Mouse (Mus musculus) neural tube, embryonic 14.5 days (tissue): ENCODE measurements at regions not wholly inside any gene's neighbourhood (a gene's known extent, or its start where the extent isn't known, plus 50 kb on each side); places are given as distances from the start of the nearest gene placed in this dataset.

Source experiments
- ATAC-seq: fragments of 200-750 bp; cut with Nextera tagmentation; 2 replicates; pipeline ENCODE4 v1.8.0; 2017; ENCODE audit warnings: low read depth, mild to moderate bottlenecking, moderate TSS enrichment, moderate library complexity
- H3K27ac ChIP-seq: fragments of 300-500 bp; sonication (generic); 2 replicates; pipeline ENCODE4 v1.5.1; 2014; ENCODE audit warnings: low read depth, mild to moderate bottlenecking, control low read depth, low read length, moderate library complexity, mixed read lengths
- H3K27me3 ChIP-seq: fragments of 300-500 bp; sonication (generic); 2 replicates; pipeline ENCODE4 v1.6.1; 2014; ENCODE audit warnings: low read length; ENCODE audit not compliant: control insufficient read depth, insufficient read depth
- H3K36me3 ChIP-seq: fragments of 300-500 bp; sonication (generic); 2 replicates; pipeline ENCODE4 v1.6.1; 2014; ENCODE audit warnings: low read length, mixed read lengths; ENCODE audit not compliant: control insufficient read depth, insufficient read depth
- H3K4me1 ChIP-seq: fragments of 300-500 bp; sonication (generic); 2 replicates; pipeline ENCODE4 v1.6.1; 2014; ENCODE audit warnings: low read length; ENCODE audit not compliant: control insufficient read depth, insufficient read depth
- H3K4me2 ChIP-seq: fragments of 300-500 bp; sonication (generic); 2 replicates; pipeline ENCODE4 v1.6.1; 2014; ENCODE audit warnings: mild to moderate bottlenecking, low read depth, low read length, control low read depth
- H3K4me3 ChIP-seq: fragments of 300-500 bp; sonication (generic); 2 replicates; pipeline ENCODE4 v1.5.1; 2014; ENCODE audit warnings: low read depth, low read length, control low read depth, mixed read lengths
- H3K9ac ChIP-seq: fragments of 300-500 bp; sonication (generic); replicated peaks from 2 replicates; pipeline ENCODE4 v1.6.1; 2014; ENCODE audit warnings: low read depth, mild to moderate bottlenecking, control low read depth, low read length, mixed read lengths
- H3K9me3 ChIP-seq: fragments of 300-500 bp; sonication (generic); 2 replicates; pipeline ENCODE4 v1.6.1; 2016; ENCODE audit warnings: low read length; ENCODE audit not compliant: control insufficient read depth
- WGBS: fragments of 180-500 bp; shearing (Covaris S2); extraction: QIAGEN DNeasy Blood & Tissue Kit; methylation state at CpG from one replicate; pipeline ENCODE4 v1.1.7; 2014; 5-methylcytosine and 5-hydroxymethylcytosine counted together

DNA sequence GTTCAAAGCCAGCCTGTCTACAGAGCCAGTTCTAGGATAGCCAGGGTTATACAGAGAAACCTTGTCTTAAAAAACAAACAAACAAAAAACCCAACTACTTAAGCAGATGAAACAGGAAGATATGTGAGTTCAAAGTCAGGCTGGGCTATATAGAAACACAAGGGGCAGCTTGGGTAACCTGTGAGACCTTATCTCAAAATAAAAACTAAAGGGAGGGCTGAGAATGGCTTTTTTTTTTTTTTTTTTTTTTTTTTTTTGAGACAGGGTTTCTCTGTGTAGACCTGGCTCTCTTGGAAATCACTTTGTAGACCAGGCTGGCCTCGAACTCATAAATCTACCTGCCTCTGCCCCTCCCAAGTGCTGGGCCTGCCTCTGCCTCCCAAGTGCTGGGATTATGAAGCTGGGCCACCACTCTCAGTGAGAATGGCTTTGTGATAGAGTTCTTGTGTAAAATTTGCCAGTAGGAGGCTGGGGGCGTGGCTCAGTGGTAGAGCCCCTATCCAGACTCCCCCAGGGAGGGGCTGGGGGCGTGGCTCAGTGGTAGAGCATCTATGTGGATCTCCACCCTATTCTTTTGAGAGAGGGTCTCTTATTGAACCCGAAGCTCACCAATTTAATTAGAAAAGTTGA is 59.0 kb upstream of the Cux1 start:
- H3K9ac ChIP-seq = no peak overlapping the region
- no peaks in the 10 kb centered on the region for H3K27me3 ChIP-seq
- no peaks in the 10 kb centered on the region for H3K9me3 ChIP-seq
- no peaks in the 10 kb centered on the region for H3K36me3 ChIP-seq
- WGBS = 64% methylated on average over 4 of the region's 4 CpGs
- no peak for ATAC-seq
- H3K4me3 ChIP-seq = no peak overlapping the region
- no peak overlapping the region for H3K27ac ChIP-seq
- no peak overlapping the region for H3K4me2 ChIP-seq
- H3K4me1 ChIP-seq = peaks cover 4% of the 10 kb centered on the region; the same call in 1 of the 2 replicates

DNA sequence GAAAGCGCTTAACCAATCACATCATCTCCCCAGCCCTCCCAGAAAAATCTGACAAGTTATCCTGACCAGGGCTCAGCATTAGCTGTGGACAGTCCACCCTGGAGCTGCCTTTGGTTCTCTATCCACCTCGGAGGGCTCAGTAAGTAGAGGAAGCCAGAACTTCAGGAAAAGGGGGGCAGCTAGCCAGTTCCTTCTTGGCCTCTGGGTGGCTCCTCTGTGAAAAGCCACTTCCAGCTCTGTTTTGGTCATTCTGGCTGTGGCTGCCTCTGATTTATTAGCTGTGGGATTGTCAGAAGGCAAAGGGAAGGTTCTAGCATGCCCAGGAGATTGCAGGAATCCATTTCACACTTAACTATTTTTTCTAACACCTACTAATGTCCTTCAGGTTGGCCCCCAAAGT is 59.6 kb upstream of the Cux1 start:
- Histone ChIP-seq H3K36me3 (no peaks in the 10 kb centered on the region), H3K9ac (no peak overlapping the region), H3K9me3 (no peaks in the 10 kb centered on the region), H3K4me2 (no peak overlapping the region), H3K4me3 (no peak overlapping the region), H3K4me1 (peaks cover 4% of the 10 kb centered on the region; the same call in 1 of the 2 replicates), H3K27ac (no peak overlapping the region), H3K27me3 (no peaks in the 10 kb centered on the region)
- WGBS = 90% methylated on average over 2 of the region's 2 CpGs
- ATAC-seq = no peak

DNA sequence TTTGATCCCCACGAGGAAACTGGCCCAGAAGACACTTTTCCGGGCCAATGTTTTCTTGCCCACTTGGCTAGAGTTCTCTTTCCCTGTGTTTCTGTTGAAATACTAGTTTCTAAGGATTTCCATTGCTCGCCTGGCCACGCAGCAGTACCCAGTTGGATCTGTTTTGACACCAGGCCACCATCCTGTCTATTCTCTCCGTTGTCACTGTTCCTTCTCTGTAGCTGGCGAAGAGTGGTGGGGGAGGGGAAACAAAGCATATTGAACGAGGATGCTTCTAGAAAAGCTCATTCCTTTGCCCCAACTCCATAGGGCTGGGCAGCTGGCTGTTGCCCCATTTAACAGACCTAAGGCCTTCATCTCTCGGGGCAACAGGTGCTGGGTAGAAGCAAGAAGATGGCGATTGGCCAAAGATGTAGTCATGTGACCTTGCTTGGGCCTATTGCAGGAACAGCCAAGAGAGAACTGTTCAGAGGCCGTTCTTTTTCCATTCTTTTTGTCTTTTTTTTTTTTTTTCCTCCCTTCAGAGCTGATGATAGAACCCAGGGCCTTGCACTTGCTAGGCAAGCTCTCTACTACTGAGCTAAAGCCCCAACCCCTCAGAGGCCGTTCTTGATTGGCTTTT is 60.5 kb upstream of the Cux1 start:
- H3K27me3 ChIP-seq = no peaks in the 10 kb centered on the region
- no peak overlapping the region for H3K4me2 ChIP-seq
- H3K9me3 ChIP-seq = no peaks in the 10 kb centered on the region
- no peak overlapping the region for H3K4me3 ChIP-seq
- no peaks in the 10 kb centered on the region for H3K36me3 ChIP-seq
- peaks cover 1% of the 10 kb centered on the region; the same call in 1 of the 2 replicates for H3K4me1 ChIP-seq
- no peak overlapping the region for H3K9ac ChIP-seq
- ATAC-seq = no peak
- 82% methylated on average over 11 of the region's 11 CpGs for WGBS
- no peak overlapping the region for H3K27ac ChIP-seq

DNA sequence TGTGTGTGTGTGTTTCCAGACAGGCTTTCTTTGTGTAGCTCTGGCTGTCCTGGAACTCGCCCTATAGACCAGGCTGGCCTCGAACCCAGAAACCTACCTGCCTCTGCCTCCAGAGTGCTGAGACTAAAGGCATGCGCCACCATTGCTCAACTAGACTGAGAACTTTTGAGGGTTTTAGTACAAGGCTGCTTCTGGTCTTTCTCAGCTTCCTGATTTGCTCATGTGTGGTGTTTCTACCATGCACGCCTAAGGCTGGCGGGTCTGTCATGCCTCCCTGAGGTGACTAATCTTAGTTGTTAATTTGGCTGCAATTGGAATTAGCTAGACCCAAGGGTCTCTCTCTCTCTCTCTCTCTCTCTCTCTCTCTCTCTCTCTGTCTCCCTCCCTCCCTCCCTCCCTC is 61.2 kb upstream of the Cux1 start:
- Histone ChIP-seq H3K36me3 (no peaks in the 10 kb centered on the region), H3K4me2 (no peak overlapping the region), H3K9ac (no peak overlapping the region), H3K9me3 (no peaks in the 10 kb centered on the region), H3K4me1 (no peaks in the 10 kb centered on the region), H3K27me3 (no peaks in the 10 kb centered on the region), H3K27ac (no peak overlapping the region), H3K4me3 (no peak overlapping the region)
- 92% methylated on average over 4 of the region's 5 CpGs for WGBS
- no peak for ATAC-seq

DNA sequence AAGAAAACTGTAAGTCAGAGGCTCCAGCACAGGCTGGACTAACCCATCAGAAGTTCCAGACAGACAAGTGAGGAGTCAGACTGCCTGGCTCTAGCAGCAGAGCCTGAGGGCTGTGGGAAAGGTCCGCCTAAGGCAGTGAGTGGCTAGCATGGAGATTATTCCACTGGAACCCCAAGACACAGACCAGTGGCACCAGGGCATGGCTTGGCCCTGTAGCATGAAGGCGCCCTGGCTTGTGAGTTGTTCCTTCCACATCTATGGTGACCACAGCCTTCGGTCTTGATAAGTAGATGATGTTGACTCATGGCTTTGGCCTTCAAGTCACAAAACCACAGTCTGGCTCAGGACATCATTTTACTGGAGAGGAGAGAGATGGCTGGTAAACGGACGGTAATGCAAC is 60.7 kb upstream of the Myl10 start:
- Histone ChIP-seq H3K4me2 (no peak overlapping the region), H3K9ac (no peak overlapping the region), H3K27me3 (no peaks in the 10 kb centered on the region), H3K36me3 (no peaks in the 10 kb centered on the region), H3K9me3 (no peaks in the 10 kb centered on the region), H3K4me1 (no peaks in the 10 kb centered on the region), H3K27ac (no peak overlapping the region), H3K4me3 (no peak overlapping the region)
- WGBS = 91% methylated on average over 5 of the region's 5 CpGs
- no peak for ATAC-seq

DNA sequence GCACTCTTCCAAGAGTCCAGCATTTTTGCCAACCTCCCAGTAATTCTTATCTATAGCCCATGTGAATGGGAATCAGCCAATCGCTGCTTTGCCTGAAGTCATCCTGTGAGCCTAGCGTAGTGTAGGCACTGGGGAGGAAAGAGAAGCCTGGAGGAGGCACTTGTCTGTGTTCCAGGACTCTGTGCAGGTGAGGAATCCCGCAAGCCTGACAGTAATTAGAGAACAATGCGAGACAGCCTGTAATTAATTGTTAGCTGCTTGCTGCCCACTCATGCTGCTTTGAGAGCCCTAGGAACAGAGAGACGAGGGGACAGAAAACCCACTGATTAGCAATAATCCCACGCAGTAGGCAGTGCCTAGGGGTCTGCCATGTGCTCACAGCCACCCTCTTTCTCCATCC is 59.0 kb upstream of the Myl10 start:
- no peaks in the 10 kb centered on the region for H3K9me3 ChIP-seq
- no peaks in the 10 kb centered on the region for H3K36me3 ChIP-seq
- H3K27ac ChIP-seq = no peak overlapping the region
- 55% methylated on average over 6 of the region's 6 CpGs for WGBS
- H3K27me3 ChIP-seq = no peaks in the 10 kb centered on the region
- no peak overlapping the region for H3K4me3 ChIP-seq
- H3K4me2 ChIP-seq = no peak overlapping the region
- H3K4me1 ChIP-seq = no peaks in the 10 kb centered on the region
- no peak overlapping the region for H3K9ac ChIP-seq
- ATAC-seq = no peak

DNA sequence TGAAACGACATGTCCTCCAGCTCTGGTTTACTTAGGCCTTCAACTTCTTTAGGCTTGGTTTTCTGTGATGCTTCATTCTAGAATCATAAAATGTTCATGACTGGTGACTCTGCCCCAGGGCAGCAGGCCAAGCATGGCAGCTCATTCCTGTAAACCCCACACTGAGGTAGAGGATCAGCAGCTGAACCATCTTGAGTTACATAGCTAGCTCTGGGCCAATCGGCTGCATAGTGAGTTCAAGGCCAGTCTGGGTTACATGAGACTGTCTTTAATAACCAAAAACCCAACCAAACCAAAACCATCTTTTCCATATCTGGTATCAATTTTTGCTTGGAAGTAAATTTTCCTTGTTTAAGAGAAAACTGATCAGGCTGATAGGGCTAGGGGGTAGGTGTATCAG is 57.8 kb upstream of the Myl10 start:
- H3K4me2 ChIP-seq = no peak overlapping the region
- no peak overlapping the region for H3K9ac ChIP-seq
- no peaks in the 10 kb centered on the region for H3K36me3 ChIP-seq
- no peak overlapping the region for H3K4me3 ChIP-seq
- 96% methylated on average over 2 of the region's 2 CpGs for WGBS
- ATAC-seq = no peak
- H3K4me1 ChIP-seq = no peaks in the 10 kb centered on the region
- H3K27ac ChIP-seq = no peak overlapping the region
- H3K27me3 ChIP-seq = no peaks in the 10 kb centered on the region
- no peaks in the 10 kb centered on the region for H3K9me3 ChIP-seq

DNA sequence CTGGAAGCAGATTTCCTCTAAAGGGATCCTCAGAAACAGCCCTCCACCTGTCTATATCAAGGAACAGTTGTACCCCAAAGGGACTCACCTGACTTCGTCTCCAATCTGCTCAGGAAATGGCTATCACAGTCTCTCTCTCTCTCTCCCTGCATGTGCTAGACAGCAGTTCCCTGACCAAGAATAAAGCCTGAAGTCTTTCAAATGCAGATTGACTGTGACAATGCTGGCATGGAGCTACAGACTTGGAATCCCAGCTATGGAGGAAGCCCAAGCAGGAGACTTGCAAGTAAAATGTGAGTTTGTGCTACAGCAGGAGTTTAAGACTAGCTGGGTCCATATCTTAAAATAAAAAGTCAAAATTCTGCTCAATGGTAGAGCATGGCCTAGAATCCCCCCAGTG is 56.5 kb upstream of the Myl10 start:
- ATAC-seq = no peak
- whole genome bisulfite sequencing = 63% methylated on average over 1 of the region's 1 CpGs

DNA sequence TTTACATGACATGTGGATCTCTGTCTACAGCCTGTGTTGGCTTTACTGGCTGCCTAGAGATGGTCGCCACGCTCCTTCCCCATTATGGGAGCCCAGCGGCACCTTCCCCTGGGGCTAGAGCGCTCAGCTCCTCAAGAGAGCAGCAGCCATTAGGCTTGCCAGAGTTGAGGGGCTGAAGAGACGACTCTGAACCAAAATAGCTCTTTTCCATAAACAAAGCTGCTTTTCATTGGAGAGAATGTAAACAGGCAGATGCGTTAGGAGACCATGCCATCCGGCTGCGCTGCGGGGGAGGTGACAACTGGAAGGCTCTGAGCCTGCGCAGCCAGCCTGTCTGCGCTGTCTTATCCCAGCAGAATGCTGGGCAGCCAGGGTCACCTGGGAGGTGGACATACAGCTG is 55.1 kb upstream of the Myl10 start:
- Histone ChIP-seq H3K9ac (no peak overlapping the region), H3K27ac (no peak overlapping the region), H3K4me3 (no peak overlapping the region), H3K9me3 (no peaks in the 10 kb centered on the region), H3K4me2 (no peak overlapping the region), H3K27me3 (no peaks in the 10 kb centered on the region), H3K4me1 (no peaks in the 10 kb centered on the region), H3K36me3 (no peaks in the 10 kb centered on the region)
- 66% methylated on average over 11 of the region's 11 CpGs for WGBS
- no peak for ATAC-seq

More for the DNA sequence above, 56.5 kb upstream of the Myl10 start:
- Histone ChIP-seq H3K36me3 (no peaks in the 10 kb centered on the region), H3K9ac (no peak overlapping the region), H3K27ac (no peak overlapping the region), H3K4me1 (no peaks in the 10 kb centered on the region), H3K4me3 (no peak overlapping the region), H3K4me2 (no peak overlapping the region), H3K9me3 (no peaks in the 10 kb centered on the region), H3K27me3 (no peaks in the 10 kb centered on the region)
